Mouse (Mus musculus) G1E (cell line): ENCODE data around the gene Gm21954.

Experiments used
- CTCF ChIP-seq: IDR thresholded peaks from 2 replicates; pipeline ENCODE4 v1.5.1; 2012; ENCODE audit warnings: low read depth, low read length, inconsistent platforms, mixed read lengths
- GATA1 ChIP-seq: IDR thresholded peaks from 2 replicates; pipeline ENCODE4 v1.6.1; 2012; ENCODE audit warnings: borderline replicate concordance, low read length, inconsistent platforms, mixed read lengths
- GATA2 ChIP-seq: IDR thresholded peaks from 2 replicates; pipeline ENCODE4 v1.6.1; 2012; ENCODE audit warnings: low read depth, low read length, inconsistent platforms, borderline replicate concordance
- POLR2AphosphoS5 ChIP-seq: IDR thresholded peaks from 2 replicates; pipeline ENCODE4 v1.6.1; 2012; ENCODE audit warnings: low read depth, low read length, inconsistent platforms; ENCODE audit not compliant: insufficient replicate concordance
- TAL1 ChIP-seq: conservative IDR thresholded peaks from 2 replicates; pipeline ENCODE4 v1.6.1; 2012; ENCODE audit warnings: low read depth, low read length, inconsistent platforms, mixed read lengths

DNA sequence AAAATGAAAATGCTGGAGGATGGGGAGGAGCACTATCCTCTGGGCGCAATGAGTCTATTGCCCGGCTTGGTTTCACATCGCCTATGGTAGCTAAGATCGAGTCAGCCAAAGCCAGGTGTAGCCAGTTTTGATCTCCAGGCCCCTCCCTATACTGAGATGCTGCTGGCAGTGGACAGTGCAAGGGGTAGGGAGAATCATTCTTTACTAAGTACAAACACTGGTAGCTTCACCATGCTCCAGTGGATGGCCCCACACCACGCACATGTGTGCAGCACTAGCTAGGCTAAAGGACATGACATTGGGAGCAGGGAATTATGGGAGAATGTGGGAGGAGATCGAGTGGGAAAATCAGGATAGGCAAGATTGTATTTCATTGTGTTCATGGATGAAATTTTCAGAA lies 53.2 kb downstream of the Gm21954 start:
- TF ChIP-seq GATA1 (no peak), CTCF (no peak), TAL1 (no peak), POLR2AphosphoS5 (no peak), GATA2 (no peak)
